Mouse (Mus musculus): ENCODE measurements around the gene Olfr1278. TPM values are rescaled to one million over a fixed set of nuclear protein-coding genes. Genes with fewer than 3 reads are reported as not detected.
"Not testable (repeated sequence)": the region's sequence is repeated elsewhere in the genome, so short reads cannot be mapped to it uniquely, and the experiment has no call there.

The Olfr1278 gene
- not detected in 2 replicates for polyA plus RNA-seq (2014; fragmentation: Nextera tagmentation; extraction: Ambion mirVana)

DNA sequence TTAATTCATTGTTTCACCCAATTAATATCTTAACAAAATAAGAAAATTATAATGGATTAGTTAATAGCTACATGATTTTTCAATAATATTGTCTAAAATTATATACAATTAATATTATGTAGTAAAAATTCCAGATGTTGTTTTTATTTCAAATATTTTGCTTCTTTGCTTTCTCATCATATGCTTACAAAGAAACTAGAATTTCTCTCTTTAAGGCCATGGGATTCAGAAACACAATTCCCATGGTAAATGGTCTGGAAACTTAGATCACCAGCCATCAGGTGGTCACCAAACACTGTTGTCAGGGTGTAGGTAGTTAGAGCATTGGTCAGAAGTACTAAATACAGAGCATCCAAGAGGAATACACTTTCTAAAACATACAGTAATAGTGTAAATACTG lies at the start of gene Olfr1278:
Olfr1278 (plus strand) TSS at position 301 of the 400 bp plus-strand sequence.
- Histone ChIP-seq H3K9ac (replicated peaks; ENCODE audit: low read depth, low read length) (no peak within 1 kb of the TSS), H3K27me3 (ENCODE audit: control insufficient read depth, insufficient read depth, low read length) (no peaks in the 10 kb centered on the region), H3K4me2 (ENCODE audit: low read depth, low read length) (no peak within 1 kb of the TSS), H3K9me3 (ENCODE audit: control insufficient read depth, low read length) (no peaks in the 10 kb centered on the region), H3K4me3 (ENCODE audit: low read depth, low read length) (no peak within 1 kb of the TSS), H3K36me3 (ENCODE audit: control insufficient read depth, insufficient read depth, low read length) (no peaks in the 10 kb centered on the region), H3K27ac (ENCODE audit: low read depth, low read length) (no peak within 1 kb of the TSS), H3K4me1 (ENCODE audit: control insufficient read depth, insufficient read depth, low read length) (no peaks in the 10 kb centered on the region)
- ATAC-seq (ENCODE audit: low read depth), result no peak

DNA sequence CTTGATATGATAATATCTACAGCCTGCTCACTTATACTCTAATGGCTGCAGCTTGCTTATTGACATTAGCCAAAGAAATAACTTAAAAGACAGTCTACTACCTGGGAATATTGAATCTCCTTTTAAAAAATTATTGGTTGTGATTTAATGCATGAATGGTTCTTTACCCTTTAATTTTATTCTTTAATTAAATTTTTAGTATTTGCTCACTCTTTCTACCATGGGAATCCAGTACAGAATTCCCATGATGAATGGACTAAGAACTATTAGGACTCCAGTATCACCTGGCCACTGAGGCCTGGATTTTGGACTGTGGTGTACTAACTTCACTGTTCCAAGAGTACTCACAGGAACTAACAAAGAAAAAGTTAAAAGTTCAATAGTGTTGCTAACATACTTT lies 35.7 kb upstream of the Olfr1278 start, which contains the start of gene Olfr1276:
Olfr1276 (plus strand) TSS at position 301 of the 400 bp plus-strand sequence.
- Histone ChIP-seq H3K4me1 (ENCODE audit: control insufficient read depth, insufficient read depth, low read length) (no peaks in the 10 kb centered on the region), H3K27me3 (ENCODE audit: control insufficient read depth, insufficient read depth, low read length) (no peaks in the 10 kb centered on the region)

DNA sequence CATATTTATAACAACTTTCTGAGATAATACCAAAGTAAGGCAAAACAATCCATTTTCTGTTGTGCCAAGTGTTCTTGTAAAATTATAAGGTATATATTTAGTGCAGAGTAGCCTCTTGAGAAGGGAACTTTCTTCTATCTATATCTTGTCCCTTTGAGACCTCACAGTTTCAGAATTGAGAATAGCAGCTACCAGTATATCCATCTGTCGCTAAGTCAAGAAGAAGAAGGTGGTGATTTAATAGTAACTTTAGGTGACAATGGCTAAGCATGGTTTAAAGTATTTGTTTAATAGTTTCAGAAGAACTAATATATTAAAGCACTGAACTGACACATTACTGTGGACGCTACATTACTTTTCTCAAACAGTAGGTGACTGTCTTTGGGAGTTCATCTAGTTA lies 15.9 kb upstream of the Olfr1278 start, which contains the start of gene Olfr1277:
Olfr1277 (minus strand) TSS at position 101 of the 400 bp plus-strand sequence.
- no peaks in the 10 kb centered on the region for H3K9me3 ChIP-seq (ENCODE audit: control insufficient read depth, low read length)
- no peak within 1 kb of the TSS for H3K4me3 ChIP-seq (ENCODE audit: low read depth, low read length)
- no peaks in the 10 kb centered on the region for H3K36me3 ChIP-seq (ENCODE audit: control insufficient read depth, insufficient read depth, low read length)
- ATAC-seq (ENCODE audit: low read depth), result no peak
- H3K4me2 ChIP-seq (ENCODE audit: low read depth, low read length), result no peak within 1 kb of the TSS
- WGBS, result 83% methylated on average over 2 of the region's 2 CpGs
- no peaks in the 10 kb centered on the region for H3K4me1 ChIP-seq (ENCODE audit: control insufficient read depth, insufficient read depth, low read length)
- no peak within 1 kb of the TSS for H3K27ac ChIP-seq (ENCODE audit: low read depth, low read length)
- no peaks in the 10 kb centered on the region for H3K27me3 ChIP-seq (ENCODE audit: control insufficient read depth, insufficient read depth, low read length)
- no peak within 1 kb of the TSS for H3K9ac ChIP-seq (replicated peaks; ENCODE audit: low read depth, low read length)

More for the DNA sequence above, 35.7 kb upstream of the Olfr1278 start, which contains the start of gene Olfr1276:
- H3K9ac ChIP-seq (replicated peaks; ENCODE audit: low read depth, low read length), result no peak within 1 kb of the TSS
- no peak for ATAC-seq (ENCODE audit: low read depth)
- no peak within 1 kb of the TSS for H3K4me2 ChIP-seq (ENCODE audit: low read depth, low read length)
- no peaks in the 10 kb centered on the region for H3K9me3 ChIP-seq (ENCODE audit: control insufficient read depth, low read length)
- no peak within 1 kb of the TSS for H3K4me3 ChIP-seq (ENCODE audit: low read depth, low read length)
- H3K36me3 ChIP-seq (ENCODE audit: control insufficient read depth, insufficient read depth, low read length), result no peaks in the 10 kb centered on the region
- H3K27ac ChIP-seq (ENCODE audit: low read depth, low read length), result no peak within 1 kb of the TSS

DNA sequence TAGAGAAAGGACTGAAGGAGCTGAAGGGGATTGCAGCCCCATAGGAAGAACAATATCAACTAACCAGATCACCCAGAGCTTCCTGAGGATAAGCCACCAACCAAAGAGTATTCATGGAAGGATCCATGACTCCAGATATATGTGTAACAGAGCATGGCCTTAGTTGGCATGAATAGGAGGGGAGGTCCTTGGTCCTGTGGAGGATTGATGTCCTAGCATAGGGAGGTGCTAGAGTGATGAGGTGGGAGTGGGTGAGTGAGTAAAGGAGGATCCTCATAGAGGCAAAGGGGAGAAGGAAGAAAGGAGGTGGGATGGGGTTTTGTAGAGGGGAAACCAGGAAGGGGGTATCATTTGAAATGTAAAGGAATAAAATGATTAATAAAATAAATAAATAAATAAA lies 8.6 kb downstream of the Olfr1278 start:
- Histone ChIP-seq H3K27me3 (ENCODE audit: control insufficient read depth, insufficient read depth, low read length) (no peaks in the 10 kb centered on the region), H3K4me3 (ENCODE audit: low read depth, low read length) (no peak overlapping the region), H3K9me3 (ENCODE audit: control insufficient read depth, low read length) (no peaks in the 10 kb centered on the region), H3K4me1 (ENCODE audit: control insufficient read depth, insufficient read depth, low read length) (no peaks in the 10 kb centered on the region), H3K27ac (ENCODE audit: low read depth, low read length) (no peak overlapping the region), H3K36me3 (ENCODE audit: control insufficient read depth, insufficient read depth, low read length) (no peaks in the 10 kb centered on the region), H3K9ac (replicated peaks; ENCODE audit: low read depth, low read length) (no peak overlapping the region), H3K4me2 (ENCODE audit: low read depth, low read length) (no peak overlapping the region)
- no peak for ATAC-seq (ENCODE audit: low read depth)

DNA sequence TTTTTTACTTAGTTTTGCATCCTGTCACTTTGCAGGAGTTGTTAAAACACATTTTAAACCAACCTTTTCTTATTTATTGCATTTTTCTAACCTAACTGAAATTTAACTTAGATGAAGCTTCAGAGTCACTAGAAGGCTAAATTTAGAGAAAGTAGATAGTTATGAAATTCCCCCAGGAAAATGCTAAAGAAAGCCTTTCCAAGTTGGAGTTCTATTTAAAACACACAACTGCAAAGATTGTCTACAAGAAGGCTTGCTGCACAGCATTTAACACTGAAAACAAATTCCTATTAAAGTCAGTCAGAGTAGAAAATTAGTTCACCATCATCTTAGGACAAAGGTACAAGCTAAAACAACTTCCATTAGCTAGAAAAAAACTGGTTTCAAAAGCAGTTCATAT lies 10.4 kb downstream of the Olfr1278 start, which contains the start of gene Olfr1279:
Olfr1279 (plus strand) TSS at position 262 of the 400 bp plus-strand sequence.
- Histone ChIP-seq H3K9ac (replicated peaks; ENCODE audit: low read depth, low read length) (no peak within 1 kb of the TSS), H3K4me2 (ENCODE audit: low read depth, low read length) (no peak within 1 kb of the TSS), H3K4me1 (ENCODE audit: control insufficient read depth, insufficient read depth, low read length) (no peaks in the 10 kb centered on the region), H3K4me3 (ENCODE audit: low read depth, low read length) (no peak within 1 kb of the TSS), H3K36me3 (ENCODE audit: control insufficient read depth, insufficient read depth, low read length) (no peaks in the 10 kb centered on the region), H3K9me3 (ENCODE audit: control insufficient read depth, low read length) (no peaks in the 10 kb centered on the region), H3K27me3 (ENCODE audit: control insufficient read depth, insufficient read depth, low read length) (no peaks in the 10 kb centered on the region), H3K27ac (ENCODE audit: low read depth, low read length) (no peak within 1 kb of the TSS)
- ATAC-seq (ENCODE audit: low read depth), result no peak

DNA sequence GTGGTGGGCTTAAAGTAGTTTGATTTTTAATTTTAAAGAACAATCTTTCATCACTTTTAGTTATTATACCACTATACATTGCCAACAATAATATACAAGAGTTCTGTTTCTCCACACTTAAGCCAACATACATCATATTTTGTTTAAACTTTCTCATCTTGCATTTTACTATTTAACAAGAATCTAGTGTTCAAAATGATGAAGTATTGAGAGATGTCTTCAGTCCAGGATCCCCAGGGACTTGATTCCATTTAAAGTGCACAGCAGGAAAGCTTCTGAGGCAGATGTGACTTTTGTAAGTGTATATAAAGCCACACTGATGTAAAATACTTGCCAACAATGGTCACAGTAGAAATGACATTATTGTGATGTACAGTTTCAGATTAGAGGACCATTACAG lies 23.8 kb downstream of the Olfr1278 start, which contains the start of gene Olfr1280:
Olfr1280 (plus strand) TSS at position 301 of the 400 bp plus-strand sequence.
- Histone ChIP-seq H3K4me1 (ENCODE audit: control insufficient read depth, insufficient read depth, low read length) (no peaks in the 10 kb centered on the region), H3K27me3 (ENCODE audit: control insufficient read depth, insufficient read depth, low read length) (no peaks in the 10 kb centered on the region), H3K27ac (ENCODE audit: low read depth, low read length) (no peak within 1 kb of the TSS), H3K9ac (replicated peaks; ENCODE audit: low read depth, low read length) (no peak within 1 kb of the TSS), H3K36me3 (ENCODE audit: control insufficient read depth, insufficient read depth, low read length) (no peaks in the 10 kb centered on the region), H3K9me3 (ENCODE audit: control insufficient read depth, low read length) (no peaks in the 10 kb centered on the region), H3K4me2 (ENCODE audit: low read depth, low read length) (no peak within 1 kb of the TSS), H3K4me3 (ENCODE audit: low read depth, low read length) (no peak within 1 kb of the TSS)
- no peak for ATAC-seq (ENCODE audit: low read depth)

DNA sequence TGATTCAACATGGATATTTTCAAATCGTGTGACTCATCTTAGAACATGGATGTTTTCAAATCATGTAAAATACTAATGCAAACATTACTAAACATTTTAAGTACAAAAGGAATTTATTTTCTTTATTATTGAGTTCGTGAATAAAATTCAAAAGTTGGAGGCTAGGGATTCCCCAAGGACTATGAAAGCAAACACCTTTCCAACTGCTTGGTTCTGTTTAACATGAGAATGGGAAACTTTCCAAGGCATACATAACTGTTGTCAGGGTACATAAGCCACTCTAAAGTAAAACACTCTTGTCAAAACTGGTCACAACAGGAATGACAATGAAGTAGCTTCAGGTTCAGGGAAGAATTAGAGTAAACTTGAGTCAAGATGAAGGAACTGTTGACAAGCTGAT lies 36.3 kb downstream of the Olfr1278 start, which contains the start of gene Olfr1281:
Olfr1281 (plus strand) TSS at position 301 of the 400 bp plus-strand sequence.
- H3K9ac ChIP-seq (replicated peaks; ENCODE audit: low read depth, low read length), result no peak within 1 kb of the TSS
- 84% methylated on average over 2 of the region's 2 CpGs for WGBS
- no peak within 1 kb of the TSS for H3K27ac ChIP-seq (ENCODE audit: low read depth, low read length)
- no peak within 1 kb of the TSS for H3K4me3 ChIP-seq (ENCODE audit: low read depth, low read length)
- no peaks in the 10 kb centered on the region for H3K9me3 ChIP-seq (ENCODE audit: control insufficient read depth, low read length)
- H3K4me1 ChIP-seq (ENCODE audit: control insufficient read depth, insufficient read depth, low read length), result no peaks in the 10 kb centered on the region
- no peaks in the 10 kb centered on the region for H3K36me3 ChIP-seq (ENCODE audit: control insufficient read depth, insufficient read depth, low read length)
- H3K4me2 ChIP-seq (ENCODE audit: low read depth, low read length), result no peak within 1 kb of the TSS
- H3K27me3 ChIP-seq (ENCODE audit: control insufficient read depth, insufficient read depth, low read length), result no peaks in the 10 kb centered on the region
- ATAC-seq (ENCODE audit: low read depth), result no peak

DNA sequence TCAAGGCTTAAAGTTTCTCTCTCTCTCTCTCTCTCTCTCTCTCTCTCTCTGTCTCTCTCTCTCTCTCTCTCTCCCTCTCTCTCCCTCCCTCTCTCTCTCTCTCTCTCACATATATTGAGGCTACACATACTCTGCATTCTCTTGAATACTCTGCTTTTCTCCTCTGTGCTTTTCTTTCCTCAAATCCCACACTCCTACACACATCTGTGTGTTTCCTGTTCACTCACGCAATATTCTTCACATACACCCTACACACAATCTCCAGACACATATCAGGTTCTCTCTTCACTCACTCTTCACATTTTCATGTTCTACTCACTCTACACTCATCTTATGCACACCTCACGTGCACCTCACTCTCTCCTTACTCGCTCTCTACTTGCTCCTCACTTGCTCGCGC lies 43.8 kb downstream of the Olfr1278 start:
- H3K36me3 ChIP-seq (ENCODE audit: control insufficient read depth, insufficient read depth, low read length); H3K27ac ChIP-seq (ENCODE audit: low read depth, low read length); H3K9ac ChIP-seq (replicated peaks; ENCODE audit: low read depth, low read length); ATAC-seq (ENCODE audit: low read depth); H3K4me1 ChIP-seq (ENCODE audit: control insufficient read depth, insufficient read depth, low read length); H3K4me2 ChIP-seq (ENCODE audit: low read depth, low read length); H3K4me3 ChIP-seq (ENCODE audit: low read depth, low read length); H3K9me3 ChIP-seq (ENCODE audit: control insufficient read depth, low read length); H3K27me3 ChIP-seq (ENCODE audit: control insufficient read depth, insufficient read depth, low read length): not testable (repeated sequence)
- 92% methylated on average over 5 of the region's 5 CpGs for WGBS

DNA sequence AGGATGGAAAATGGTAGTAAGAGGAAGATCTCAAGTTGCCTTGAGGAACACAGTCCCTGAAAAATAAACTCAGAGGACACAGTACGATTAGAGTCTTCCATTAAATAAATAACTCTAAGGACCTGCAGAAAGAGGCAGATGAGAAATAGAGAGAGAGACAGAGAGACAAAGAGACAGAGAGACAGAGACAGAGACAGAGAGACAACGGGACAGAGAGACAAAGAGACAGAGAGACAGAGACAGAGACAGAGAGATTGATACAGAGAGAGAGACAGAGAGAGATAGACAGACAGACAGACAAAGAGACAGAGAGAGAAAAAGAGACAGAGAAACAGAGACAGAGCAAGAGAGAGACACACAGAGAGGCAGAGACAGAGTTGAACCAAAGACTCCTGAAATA lies 46.0 kb downstream of the Olfr1278 start, which contains the start of gene Olfr1282:
Olfr1282 (minus strand) TSS at position 101 of the 400 bp plus-strand sequence.
- Histone ChIP-seq H3K27ac (ENCODE audit: low read depth, low read length) (no peak within 1 kb of the TSS), H3K36me3 (ENCODE audit: control insufficient read depth, insufficient read depth, low read length) (no peaks in the 10 kb centered on the region), H3K4me3 (ENCODE audit: low read depth, low read length) (no peak within 1 kb of the TSS), H3K4me1 (ENCODE audit: control insufficient read depth, insufficient read depth, low read length) (no peaks in the 10 kb centered on the region), H3K9ac (replicated peaks; ENCODE audit: low read depth, low read length) (no peak within 1 kb of the TSS), H3K4me2 (ENCODE audit: low read depth, low read length) (no peak within 1 kb of the TSS), H3K27me3 (ENCODE audit: control insufficient read depth, insufficient read depth, low read length) (no peaks in the 10 kb centered on the region), H3K9me3 (ENCODE audit: control insufficient read depth, low read length) (no peaks in the 10 kb centered on the region)
- no peak for ATAC-seq (ENCODE audit: low read depth)
- WGBS, result 84% methylated on average over 2 of the region's 2 CpGs

Measured in neural tube, embryonic 14.5 days (tissue).